Mouse (Mus musculus): Measurements from ENCODE around the gene 8030411F24Rik.
"Not testable (repeated sequence)": the region's sequence is repeated elsewhere in the genome, so short reads cannot be mapped to it uniquely, and the experiment has no call there.

8030411F24Rik gene

DNA sequence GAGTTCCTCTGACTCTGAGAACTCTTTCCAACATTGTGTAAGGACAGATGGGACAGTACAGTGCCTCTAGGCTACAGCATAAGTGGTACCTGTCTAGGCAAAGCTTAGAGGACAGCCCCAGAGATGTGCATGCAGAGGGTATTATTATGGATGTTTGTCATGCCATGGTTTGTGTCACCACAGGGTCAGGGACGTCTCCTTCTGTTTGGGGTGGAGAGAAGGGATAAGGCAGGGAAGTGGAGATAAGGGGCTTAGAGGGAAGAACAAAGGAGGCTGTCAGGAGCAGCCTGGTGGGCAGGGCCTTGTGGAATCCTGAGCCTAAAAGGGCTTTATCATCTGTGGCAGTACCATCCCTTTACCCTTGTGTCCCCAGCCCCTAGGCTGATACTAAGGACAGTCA, at the start of gene 8030411F24Rik:
TSS of gene 8030411F24Rik (plus strand) at position 301 of the 400 bp plus-strand sequence.
- DNase-seq (ENCODE audit: extremely low read depth, insufficient read length, low spot score), result no peak

- DNase-seq (ENCODE audit: extremely low read depth, insufficient read length, low spot score), result peak; percentile 94
These were observed 49.3 kb upstream of the 8030411F24Rik start, which contains the start of gene Napb for GRCm38 (mm10) chr2:148732327-148733000. Gene Napb, minus strand, starts transcription at chr2:148732467.

GRCm38 (mm10) chr2:148743001-148743400, 38.8 kb upstream of the 8030411F24Rik start:
- no peak for DNase-seq (ENCODE audit: extremely low read depth, insufficient read length, low spot score)

GRCm38 (mm10) chr2:148743846-148744407, 37.9 kb upstream of the 8030411F24Rik start:
- DNase-seq (ENCODE audit: extremely low read depth, insufficient read length, low spot score), result no peak

GRCm38 (mm10) chr2:148750058-148750457, 31.8 kb upstream of the 8030411F24Rik start, which contains the start of gene Cstl1:
Gene Cstl1, plus strand, starts transcription at chr2:148750358.
- DNase-seq (ENCODE audit: extremely low read depth, insufficient read length, low spot score), result no peak

GRCm38 (mm10) chr2:148751893-148752813, 29.7 kb upstream of the 8030411F24Rik start:
- peak; percentile 46 for DNase-seq (ENCODE audit: extremely low read depth, insufficient read length, low spot score)

- DNase-seq (ENCODE audit: extremely low read depth, insufficient read length, low spot score), result no peak
These were observed 27.4 kb upstream of the 8030411F24Rik start for GRCm38 (mm10) chr2:148754310-148754846.

GRCm38 (mm10) chr2:148763648-148764388, 18.0 kb upstream of the 8030411F24Rik start:
- no peak for DNase-seq (ENCODE audit: extremely low read depth, insufficient read length, low spot score)

- not testable (repeated sequence) for DNase-seq (ENCODE audit: extremely low read depth, insufficient read length, low spot score)
These were observed 10.4 kb upstream of the 8030411F24Rik start, which contains the start of gene Cst11 for GRCm38 (mm10) chr2:148771397-148771796. Gene Cst11, minus strand, starts transcription at chr2:148771497.

DNA sequence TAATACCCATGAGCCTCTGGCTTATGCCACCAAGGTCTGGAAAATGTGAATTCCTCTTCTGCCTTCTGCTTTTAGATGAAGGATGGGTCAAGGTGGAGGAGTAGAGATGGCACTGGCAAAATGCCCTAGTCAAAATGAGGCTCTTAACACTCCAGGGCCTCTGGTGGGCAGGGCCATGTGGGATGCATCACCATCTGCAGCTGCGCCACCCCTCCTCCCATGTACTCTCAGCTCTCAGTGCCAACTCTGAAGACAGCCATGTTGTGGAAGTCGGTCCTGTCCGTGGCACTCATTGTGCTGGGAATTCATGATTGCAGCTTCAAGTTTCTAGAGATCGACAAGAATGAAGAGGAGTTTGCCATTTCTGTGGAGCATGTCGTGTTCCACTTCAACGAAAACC, 7.3 kb downstream of the 8030411F24Rik start, which contains the start of gene Cst12:
TSS of gene Cst12 (plus strand) at position 220 of the 400 bp plus-strand sequence.
- no peak for DNase-seq (ENCODE audit: extremely low read depth, insufficient read length, low spot score)

DNA sequence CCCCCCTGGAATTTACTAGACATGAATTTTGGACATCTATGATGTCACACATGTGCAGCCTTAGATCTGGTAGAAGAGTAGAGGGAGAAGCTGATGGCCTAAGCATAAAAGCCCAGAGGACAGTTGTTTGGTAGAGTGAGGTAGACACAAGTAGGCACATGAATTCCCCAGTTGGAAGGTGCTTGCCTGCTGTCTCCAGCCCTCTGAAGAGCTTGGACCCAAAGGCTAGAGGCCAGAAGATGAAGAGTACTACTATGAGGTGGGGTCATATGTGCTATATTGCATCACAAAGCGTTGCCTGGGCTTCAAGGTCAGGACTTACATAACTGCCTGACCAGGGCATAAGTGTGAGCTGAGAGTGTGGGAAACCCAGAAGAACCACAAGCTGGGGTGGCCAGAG, 16.7 kb downstream of the 8030411F24Rik start, which contains the start of gene Cst8:
TSS of gene Cst8 (plus strand) at position 301 of the 400 bp plus-strand sequence.
- DNase-seq (ENCODE audit: extremely low read depth, insufficient read length, low spot score), result no peak

DNA sequence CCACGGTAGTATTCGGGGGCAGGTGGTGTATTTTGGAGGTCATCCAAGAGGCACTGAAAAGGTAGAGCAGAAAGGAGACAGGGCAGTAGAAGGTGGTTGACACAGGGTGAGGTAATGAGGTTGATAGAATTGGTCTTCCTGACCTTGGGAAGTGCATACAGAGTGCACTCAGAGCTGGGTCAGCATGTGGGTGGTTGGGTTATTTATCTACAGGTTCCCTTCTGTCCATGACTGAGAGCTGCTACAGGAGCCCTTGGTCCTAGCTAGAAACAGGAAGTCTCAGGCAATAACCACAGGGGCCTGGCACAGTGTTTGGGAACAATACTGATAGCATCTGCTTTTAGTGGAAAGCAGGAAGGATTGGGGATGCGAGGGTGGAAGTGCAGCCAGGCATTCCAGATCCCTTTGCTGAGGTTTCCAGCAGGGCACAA, 19.7 kb downstream of the 8030411F24Rik start:
- no peak for DNase-seq (ENCODE audit: extremely low read depth, insufficient read length, low spot score)

- DNase-seq (ENCODE audit: extremely low read depth, insufficient read length, low spot score), result no peak
These were observed 24.9 kb downstream of the 8030411F24Rik start for GRCm38 (mm10) chr2:148806696-148807095.

GRCm38 (mm10) chr2:148819909-148820308, 38.1 kb downstream of the 8030411F24Rik start, which contains the start of gene Cst13:
Gene Cst13, plus strand, starts transcription at chr2:148820081.
- DNase-seq (ENCODE audit: extremely low read depth, insufficient read length, low spot score), result no peak

DNA sequence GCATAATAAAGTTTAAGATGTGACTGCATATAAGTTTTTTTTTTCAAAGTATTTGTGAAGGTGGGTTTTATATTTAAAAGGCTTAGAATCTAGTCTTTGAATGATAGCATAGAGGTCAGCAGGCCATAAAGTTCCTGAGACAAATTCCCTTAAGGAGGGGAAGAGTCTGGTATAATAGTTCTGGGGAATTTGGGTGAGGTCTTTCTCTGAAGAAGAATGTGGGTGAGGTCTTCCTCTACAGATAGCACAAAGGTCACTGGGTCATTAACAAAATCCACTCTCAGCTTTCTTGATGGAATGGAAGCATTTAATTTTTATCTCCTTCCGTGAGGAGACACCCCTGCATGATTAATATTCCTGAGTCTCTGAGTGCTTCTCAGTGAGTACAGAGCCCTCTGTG, 44.2 kb downstream of the 8030411F24Rik start:
- DNase-seq (ENCODE audit: extremely low read depth, insufficient read length, low spot score), result no peak

- DNase-seq (ENCODE audit: extremely low read depth, insufficient read length, low spot score), result no peak
These were observed 53.1 kb downstream of the 8030411F24Rik start, which contains the start of gene Cst9 for GRCm38 (mm10) chr2:148834912-148835311. Gene Cst9, plus strand, starts transcription at chr2:148835147.
